Comparison of ENCODE assay signal across 8 mouse cellular contexts in genomic region chr5:53266931-53267853, GRCm38 (mm10). TPM values are rescaled to one million over a fixed set of nuclear protein-coding genes. Genes with fewer than 3 reads are reported as not detected.
DNase-seq lines count a peak whose midpoint lies in the region; ATAC-seq and TF ChIP-seq lines count a peak whose summit lies in the region.

TSS of gene Smim20 (plus strand) at chr5:53267083.

- peak within 1 kb of the TSS; percentile 86 for H3K4me3 ChIP-seq in bone marrow, adult 2 months (replicated peaks; ENCODE audit: control insufficient read depth, low read depth, low read length)
- peak within 1 kb of the TSS; percentile 81 for H3K4me3 ChIP-seq in embryonic fibroblast, embryonic 13.5 days (ENCODE audit: insufficient read depth, low read length)
- H3K4me3 ChIP-seq in kidney, embryonic 15.5 days (replicated peaks): peak within 1 kb of the TSS; percentile 69
- H3K4me3 ChIP-seq in liver, embryonic 11.5 days (ENCODE audit: low read depth, low read length): peak within 1 kb of the TSS; percentile 76
- H3K4me3 ChIP-seq in stomach, embryonic 14.5 days (ENCODE audit: low read depth, low read length): peak within 1 kb of the TSS; percentile 49

- no peaks in the 10 kb centered on the region for H3K9me3 ChIP-seq in kidney, embryonic 15.5 days (replicated peaks)
- H3K9me3 ChIP-seq in liver, embryonic 11.5 days (ENCODE audit: control insufficient read depth, low read length): no peaks in the 10 kb centered on the region
- H3K9me3 ChIP-seq in stomach, embryonic 14.5 days (ENCODE audit: control insufficient read depth, low read depth, low read length): no peaks in the 10 kb centered on the region

- peak within 1 kb of the TSS; percentile 55 for H3K9ac ChIP-seq in kidney, embryonic 15.5 days
- peak within 1 kb of the TSS; percentile 81 for H3K9ac ChIP-seq in liver, embryonic 11.5 days (ENCODE audit: low read depth, low read length)
- H3K9ac ChIP-seq in stomach, embryonic 14.5 days (replicated peaks; ENCODE audit: low read depth, low read length): 0 out of 2 replicates have a peak within 1 kb of the TSS, but pooled peaks have one; percentile 2

- peak within 1 kb of the TSS; percentile 73 for H3K27ac ChIP-seq in bone marrow, adult 2 months (ENCODE audit: control insufficient read depth, insufficient read depth, low read depth, low read length, poor library complexity)
- no peak within 1 kb of the TSS for H3K27ac ChIP-seq in embryonic fibroblast, embryonic 13.5 days (ENCODE audit: insufficient read depth, low read length)
- H3K27ac ChIP-seq in kidney, embryonic 15.5 days: peak within 1 kb of the TSS; percentile 89
- peak within 1 kb of the TSS; percentile 84 for H3K27ac ChIP-seq in liver, embryonic 11.5 days (ENCODE audit: low read depth, low read length)
- H3K27ac ChIP-seq in stomach, embryonic 14.5 days (ENCODE audit: low read length): peak within 1 kb of the TSS; percentile 53

- H3K36me3 ChIP-seq in kidney, embryonic 15.5 days: no peaks in the 10 kb centered on the region
- H3K36me3 ChIP-seq in liver, embryonic 11.5 days (ENCODE audit: control insufficient read depth, insufficient read depth, low read length): no peaks in the 10 kb centered on the region
- H3K36me3 ChIP-seq in stomach, embryonic 14.5 days (ENCODE audit: control insufficient read depth, insufficient read depth, low read length): no peaks in the 10 kb centered on the region

- H3K27me3 ChIP-seq in kidney, embryonic 15.5 days: no peaks in the 10 kb centered on the region
- H3K27me3 ChIP-seq in liver, embryonic 11.5 days (replicated peaks; ENCODE audit: control insufficient read depth, insufficient read depth, low read length): no peaks in the 10 kb centered on the region
- H3K27me3 ChIP-seq in stomach, embryonic 14.5 days (ENCODE audit: control insufficient read depth, insufficient read depth, low read length): no peaks in the 10 kb centered on the region

- TF ChIP-seq CTCF in bone marrow, adult 2 months (IDR thresholded peaks at IDR 0.05; ENCODE audit: control insufficient read depth, insufficient read depth, low read length): no peak
- TF ChIP-seq CTCF in embryonic fibroblast, embryonic 13.5 days (IDR thresholded peaks at IDR 0.05; ENCODE audit: borderline replicate concordance, insufficient read depth, low read length): no peak

- peak within 1 kb of the TSS; percentile 78 for H3K4me2 ChIP-seq in kidney, embryonic 15.5 days
- H3K4me2 ChIP-seq in liver, embryonic 11.5 days: peak within 1 kb of the TSS; percentile 78
- peak within 1 kb of the TSS; percentile 55 for H3K4me2 ChIP-seq in stomach, embryonic 14.5 days (replicated peaks; ENCODE audit: low read depth, low read length)

- TF ChIP-seq POLR2A in bone marrow, adult 2 months (IDR thresholded peaks at IDR 0.05; ENCODE audit: borderline replicate concordance, control insufficient read depth, low read depth, low read length): peak; percentile 33; the same call in 1 of the 2 replicates
- TF ChIP-seq POLR2A in embryonic fibroblast, embryonic 13.5 days (IDR thresholded peaks at IDR 0.05; ENCODE audit: low read depth, low read length): peak; percentile 58

- peak; percentile 92 for DNase-seq in A20 (ENCODE audit: low read depth, low spot score)
- DNase-seq in heart, adult 9 months (ENCODE audit: low spot score in 2 of 2): peak; percentile 73 to 82
- DNase-seq in liver, embryonic 11.5 days (ENCODE audit: low spot score): peak; percentile 91
- DNase-seq in naive thymus-derived CD4-positive, alpha-beta T cell, adult 2 months (ENCODE audit: low read depth): peak; percentile 94

- ATAC-seq in kidney, embryonic 15.5 days (replicated peaks; ENCODE audit: low FRiP score): peak; percentile 91
- peak; percentile 95 for ATAC-seq in liver, embryonic 11.5 days (replicated peaks; ENCODE audit: low FRiP score)
- ATAC-seq in stomach, embryonic 14.5 days (ENCODE audit: insufficient number of reproducible peaks, insufficient read depth, low FRiP score, low read depth): peak; percentile 92

- H3K4me1 ChIP-seq in bone marrow, adult 2 months (ENCODE audit: control insufficient read depth, insufficient read depth, low read length): no peaks in the 10 kb centered on the region; the same call in 1 of the 2 replicates
- H3K4me1 ChIP-seq in embryonic fibroblast, embryonic 13.5 days (ENCODE audit: control insufficient read depth, insufficient read depth, low read length): no peaks in the 10 kb centered on the region; the same call in 1 of the 2 replicates
- H3K4me1 ChIP-seq in kidney, embryonic 15.5 days: peaks cover 34% of the 10 kb centered on the region
- H3K4me1 ChIP-seq in liver, embryonic 11.5 days (replicated peaks; ENCODE audit: control insufficient read depth, insufficient read depth, low read length): peaks cover 11% of the 10 kb centered on the region
- H3K4me1 ChIP-seq in stomach, embryonic 14.5 days (ENCODE audit: control insufficient read depth, insufficient read depth, low read length): peaks cover 10% of the 10 kb centered on the region

- 9% methylated on average over 53 of the region's 53 CpGs for WGBS in bone marrow, adult 2 months
- 11% methylated on average over 53 of the region's 53 CpGs for WGBS in kidney, embryonic 15.5 days
- 11% methylated on average over 51 of the region's 53 CpGs for WGBS in liver, embryonic 11.5 days
- WGBS in stomach, embryonic 14.5 days: 13% methylated on average over 53 of the region's 53 CpGs

RNA-seq across cellular contexts. Expression of gene Smim20, which starts in this region (rescaled TPM):
- polyA plus RNA-seq in bone marrow, adult 2 months (2011; ENCODE audit: insufficient read depth, insufficient read length, low replicate concordance, missing spikeins): 25.9 and 43.0 TPM in 2 replicates
- polyA plus RNA-seq in embryonic fibroblast, embryonic 13.5 days (2011; ENCODE audit: insufficient read length, low read depth, missing spikeins): 25.8 and 29.4 TPM in 2 replicates
- polyA plus RNA-seq in kidney, embryonic 15.5 days (2015; fragmentation: Nextera tagmentation; extraction: Ambion mirVana): 82.0 and 82.7 TPM in 2 replicates
- polyA plus RNA-seq in liver, embryonic 11.5 days (2014; fragmentation: Nextera tagmentation; extraction: Ambion mirVana): 64.4 and 70.2 TPM in 2 replicates
- 89.7 and 93.6 TPM in 2 replicates for polyA plus RNA-seq in stomach, embryonic 14.5 days (2014; fragmentation: Nextera tagmentation; extraction: Ambion mirVana)

Comparison
In these comparisons a context has a peak if more than half of its experiments do, and no peak if none do; other contexts are left out.
1. H3K9ac ChIP-seq: peak in every context shown above with its lines; median percentile 81 in liver, embryonic 11.5 days; 55 in kidney, embryonic 15.5 days; 2 in stomach, embryonic 14.5 days.